Mouse (Mus musculus): ENCODE measurements at regions not wholly inside any gene's neighbourhood (a gene's known extent, or its start where the extent isn't known, plus 50 kb on each side); places are given as distances from the start of the nearest gene placed in this dataset.

GRCm38 (mm10) chr6:127362166-127362565 is 84.5 kb upstream of the Parp11 start:
- TF ChIP-seq EP300 (optimal IDR thresholded peaks at IDR 0.05): no peak
- TF ChIP-seq CTCF (IDR thresholded peaks at IDR 0.05; ENCODE audit: low read depth): no peak

Measured in stomach, postnatal 0 days (tissue).